Mouse (Mus musculus) small intestine, adult 2 months (tissue): ENCODE measurements around the gene Cxcr6. TPM values are rescaled to one million over a fixed set of nuclear protein-coding genes. Genes with fewer than 3 reads are reported as not detected.

Experiments
- H3K27ac ChIP-seq: fragments of 200-500 bp; 2 replicates; pipeline ENCODE4 v1.5.1; 2012; ENCODE audit warnings: low read depth, low read length, control low read depth, inconsistent platforms; ENCODE audit not compliant: insufficient read depth
- H3K27me3 ChIP-seq: fragments of 200-500 bp; 2 replicates; pipeline ENCODE4 v1.6.1; 2012; ENCODE audit warnings: mild to moderate bottlenecking, moderate library complexity, low read length, inconsistent platforms; ENCODE audit not compliant: control insufficient read depth, insufficient read depth
- H3K36me3 ChIP-seq: fragments of 200-500 bp; 2 replicates; pipeline ENCODE4 v1.6.1; 2012; ENCODE audit warnings: mild to moderate bottlenecking, low read length, control low read depth, inconsistent platforms; ENCODE audit not compliant: control insufficient read depth, insufficient read depth
- H3K4me1 ChIP-seq: fragments of 200-500 bp; 2 replicates; pipeline ENCODE4 v1.6.1; 2012; ENCODE audit warnings: low read length, inconsistent platforms, mixed read lengths; ENCODE audit not compliant: control insufficient read depth, insufficient read depth, insufficient read length
- H3K4me3 ChIP-seq: fragments of 200-500 bp; 2 replicates; pipeline ENCODE4 v1.5.1; 2012; ENCODE audit warnings: low read depth, mild to moderate bottlenecking, control low read depth, inconsistent platforms, low read length, moderate library complexity
- CTCF ChIP-seq: fragments of 200-500 bp; IDR thresholded peaks from 2 replicates; pipeline ENCODE4 v1.5.1; 2012; ENCODE audit warnings: low read depth, mild to moderate bottlenecking, control low read depth, inconsistent platforms, low read length, moderate library complexity, mixed read lengths; ENCODE audit not compliant: insufficient replicate concordance, insufficient read length; ENCODE audit errors: extremely low read depth
- POLR2A ChIP-seq: fragments of 200-500 bp; IDR thresholded peaks from 2 replicates; pipeline ENCODE4 v1.6.1; 2012; ENCODE audit warnings: low read depth, mild to moderate bottlenecking, control low read depth, inconsistent platforms, low read length, moderate library complexity
- WGBS: fragments of 180-500 bp; shearing (Covaris S2); methylation state at CpG from one replicate; pipeline ENCODE4 v1.1.7; 2018; 5-methylcytosine and 5-hydroxymethylcytosine counted together
- polyA plus RNA-seq: library from polyadenylated mRNA; depleted of rRNA; stranded (reverse); fragments of >200 nt; gene quantifications from 2 replicates; pipeline ENCODE4 v1.2.3, GENCODE M21; 2012

Cxcr6 gene
- polyA plus RNA-seq, 1 experiment, result 1.3 TPM

DNA sequence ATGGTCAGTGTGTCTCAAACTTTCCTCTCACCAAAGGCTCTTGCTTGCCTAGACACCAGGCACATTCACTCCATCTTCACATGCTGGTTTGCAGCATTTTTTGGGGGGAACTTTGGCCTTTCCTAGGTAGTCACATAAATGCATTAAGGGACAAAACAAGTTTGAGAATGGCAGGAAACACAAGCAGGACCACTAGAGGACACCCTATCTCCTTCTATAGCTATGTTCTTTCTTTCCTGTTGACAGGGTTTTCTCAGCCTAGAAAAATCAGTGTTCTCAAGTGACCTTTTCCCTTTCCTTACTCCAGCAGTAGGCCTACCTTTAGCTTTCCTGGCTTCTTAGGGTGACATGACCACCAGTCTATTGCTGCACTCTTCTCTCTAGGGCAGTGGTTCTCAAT lies 3.4 kb upstream of the Cxcr6 start:
- Histone ChIP-seq H3K4me3 (no peak overlapping the region), H3K27me3 (no peaks in the 10 kb centered on the region), H3K36me3 (peaks cover 21% of the 10 kb centered on the region), H3K4me1 (no peaks in the 10 kb centered on the region), H3K27ac (no peak overlapping the region)
- TF ChIP-seq CTCF, result no peak
- TF ChIP-seq POLR2A, result no peak

DNA sequence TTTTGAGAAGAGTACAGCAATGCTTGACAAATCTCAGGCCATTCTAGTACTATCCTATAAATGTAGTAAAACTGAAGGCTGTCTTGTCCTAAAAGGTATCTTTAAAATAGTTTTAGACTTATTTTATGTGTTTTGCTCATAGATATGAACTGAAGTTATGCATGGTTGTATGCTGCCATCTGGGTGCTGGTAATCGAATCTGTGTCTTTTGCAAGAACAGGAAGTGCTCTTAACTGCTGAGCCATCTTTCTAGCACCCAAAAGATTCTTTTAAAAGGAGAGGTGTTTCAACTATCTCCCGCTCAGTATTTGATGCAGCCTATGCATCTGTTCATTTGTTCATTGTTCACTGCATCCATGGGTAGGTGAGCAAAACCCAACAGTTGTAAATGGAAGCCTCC lies 1.0 kb upstream of the Cxcr6 start:
- H3K36me3 ChIP-seq, result peaks cover 21% of the 10 kb centered on the region
- H3K4me1 ChIP-seq, result no peaks in the 10 kb centered on the region
- no peak overlapping the region for H3K27ac ChIP-seq
- 81% methylated on average over 2 of the region's 2 CpGs for WGBS
- no peaks in the 10 kb centered on the region for H3K27me3 ChIP-seq
- no peak overlapping the region for H3K4me3 ChIP-seq
- TF ChIP-seq CTCF, result no peak
- no peak for TF ChIP-seq POLR2A

DNA sequence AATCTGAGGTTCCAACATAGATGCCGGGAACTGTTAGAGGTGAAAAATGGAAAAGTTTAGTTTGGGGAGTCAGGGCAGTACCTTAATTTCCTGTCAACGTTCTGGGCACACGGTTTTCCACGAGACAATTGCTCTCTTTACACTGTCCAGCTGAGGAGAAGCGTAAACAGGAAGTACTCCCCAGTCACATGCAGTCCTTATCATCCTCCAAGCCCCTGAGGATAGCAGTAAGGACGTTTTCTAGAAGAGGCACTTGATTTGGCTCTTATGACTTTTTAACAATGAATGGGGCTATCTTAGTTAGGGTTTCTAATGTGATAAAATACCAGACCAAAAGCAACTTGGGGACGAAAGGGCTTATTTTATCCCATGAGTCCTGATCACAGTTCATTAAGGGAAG lies 2.3 kb downstream of the Cxcr6 start:
- WGBS, result 59% methylated on average over 7 of the region's 7 CpGs

DNA sequence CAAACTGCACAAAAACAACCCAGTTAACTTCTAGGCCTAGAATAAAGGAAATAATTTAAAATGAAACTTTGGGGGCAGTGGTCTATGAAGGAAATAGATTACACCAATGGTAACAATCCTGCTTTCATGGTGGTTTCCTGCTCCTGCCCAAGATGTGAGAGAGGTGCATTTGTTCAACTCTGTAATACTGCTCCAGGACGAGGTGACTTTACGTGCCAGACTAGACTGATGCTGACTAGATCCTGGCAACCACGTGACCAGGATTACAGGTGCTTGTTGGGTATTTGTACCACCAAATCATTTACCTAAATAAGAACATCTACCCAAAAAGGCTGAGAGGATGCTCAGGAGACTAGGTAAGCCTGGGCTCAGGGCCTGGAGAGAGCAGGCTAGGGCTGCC lies 5.6 kb downstream of the Cxcr6 start:
- H3K4me1 ChIP-seq, result 0 out of 2 replicates have a peak, but pooled peaks cover 6% of the 10 kb centered on the region
- H3K4me3 ChIP-seq, result no peak overlapping the region
- 86% methylated on average over 3 of the region's 3 CpGs for WGBS
- no peak for TF ChIP-seq POLR2A
- no peak for TF ChIP-seq CTCF
- H3K27ac ChIP-seq, result no peak overlapping the region
- H3K36me3 ChIP-seq, result peaks cover 48% of the 10 kb centered on the region
- no peaks in the 10 kb centered on the region for H3K27me3 ChIP-seq

More for the DNA sequence above, 2.3 kb downstream of the Cxcr6 start:
- no peak overlapping the region for H3K4me3 ChIP-seq
- peaks cover 27% of the 10 kb centered on the region for H3K36me3 ChIP-seq
- no peaks in the 10 kb centered on the region for H3K4me1 ChIP-seq
- H3K27ac ChIP-seq, result peak overlapping the region; percentile 5; the same call in 1 of the 2 replicates
- H3K27me3 ChIP-seq, result no peaks in the 10 kb centered on the region
- no peak for TF ChIP-seq CTCF
- no peak for TF ChIP-seq POLR2A

DNA sequence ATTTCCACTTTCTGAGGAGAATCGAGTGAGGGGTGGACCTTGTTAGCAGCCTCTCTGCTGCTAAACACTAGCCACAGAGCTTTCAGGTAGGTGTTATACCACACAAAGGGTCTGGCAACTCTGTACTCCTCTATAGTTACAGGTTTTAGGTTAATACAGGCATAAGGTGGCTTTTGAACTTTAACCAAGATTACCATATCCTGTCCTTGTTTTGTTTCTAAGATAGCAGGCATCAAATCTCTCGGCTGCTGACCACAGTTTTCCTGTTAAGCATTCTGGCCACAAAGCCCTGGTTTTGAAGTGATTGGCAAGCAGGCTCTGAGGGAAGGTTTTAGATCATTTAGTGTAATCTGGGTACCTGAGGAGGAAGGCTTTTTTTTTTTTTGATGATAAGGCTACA lies 8.1 kb downstream of the Cxcr6 start:
- peaks cover 58% of the 10 kb centered on the region for H3K36me3 ChIP-seq
- WGBS, result 65% methylated on average over 2 of the region's 2 CpGs

DNA sequence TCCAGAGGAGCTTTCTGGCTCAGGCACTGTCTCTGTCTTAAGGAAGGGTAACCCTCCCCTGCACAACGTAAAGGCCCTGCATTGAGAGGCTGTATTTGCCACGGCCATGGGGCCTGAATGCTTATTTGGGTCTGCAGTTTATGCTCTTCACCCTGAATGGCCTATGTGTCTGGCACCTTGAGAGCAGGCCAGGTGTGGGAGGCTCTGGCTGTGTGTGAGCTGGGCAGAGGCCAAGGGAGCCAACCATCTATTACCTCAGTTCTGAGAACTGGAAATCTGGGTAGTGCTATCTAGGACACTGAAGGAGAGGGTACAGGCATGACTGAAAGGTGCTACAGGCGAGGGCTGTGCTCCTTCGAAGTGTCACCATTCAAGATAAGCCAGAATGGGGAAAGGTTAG lies 8.5 kb downstream of the Cxcr6 start:
- Histone ChIP-seq H3K27ac (peak overlapping the region; percentile 0; the same call in 1 of the 2 replicates), H3K36me3 (peaks cover 58% of the 10 kb centered on the region), H3K4me1 (0 out of 2 replicates have a peak, but pooled peaks cover 6% of the 10 kb centered on the region), H3K27me3 (no peaks in the 10 kb centered on the region), H3K4me3 (no peak overlapping the region)
- TF ChIP-seq CTCF (no peak), POLR2A (no peak)
- 83% methylated on average over 4 of the region's 4 CpGs for WGBS

More for the DNA sequence above, 8.1 kb downstream of the Cxcr6 start:
- 0 out of 2 replicates have a peak overlapping the region, but pooled peaks have one; percentile 3 for H3K27ac ChIP-seq
- no peak overlapping the region for H3K4me3 ChIP-seq
- TF ChIP-seq POLR2A (no peak), CTCF (no peak)
- 0 out of 2 replicates have a peak, but pooled peaks cover 6% of the 10 kb centered on the region for H3K4me1 ChIP-seq
- no peaks in the 10 kb centered on the region for H3K27me3 ChIP-seq

DNA sequence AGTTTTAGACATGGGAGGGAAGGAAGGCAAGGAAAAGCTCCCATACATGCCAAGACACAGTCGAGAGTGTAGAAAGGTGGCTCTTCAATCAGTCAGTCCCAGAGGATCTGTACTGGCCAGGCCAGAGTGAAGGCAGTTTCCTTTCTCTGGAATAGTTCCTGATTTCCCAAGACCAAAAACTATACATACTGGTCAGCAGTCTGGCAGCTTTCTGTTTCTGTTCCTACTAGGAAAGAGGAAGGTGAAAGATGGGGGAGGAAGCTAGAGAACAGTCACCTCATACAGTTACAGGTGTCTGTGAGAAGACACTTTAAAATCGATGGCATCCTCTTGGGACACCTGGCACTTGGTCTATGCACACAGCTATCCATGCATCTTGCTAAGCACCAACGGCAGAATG lies 9.2 kb downstream of the Cxcr6 start:
- TF ChIP-seq CTCF, result no peak
- TF ChIP-seq POLR2A, result no peak
- WGBS, result 80% methylated on average over 3 of the region's 3 CpGs
- H3K27me3 ChIP-seq, result no peaks in the 10 kb centered on the region
- 0 out of 2 replicates have a peak, but pooled peaks cover 6% of the 10 kb centered on the region for H3K4me1 ChIP-seq
- H3K27ac ChIP-seq, result 0 out of 2 replicates have a peak overlapping the region, but pooled peaks have one; percentile 24
- peaks cover 54% of the 10 kb centered on the region for H3K36me3 ChIP-seq
- no peak overlapping the region for H3K4me3 ChIP-seq
